Mouse (Mus musculus): ENCODE data around the gene Zfp940. TPM values are rescaled to one million over a fixed set of nuclear protein-coding genes. Genes with fewer than 3 reads are reported as not detected.

The Zfp940 gene
- total RNA-seq (2012; rRNA removed) (10.9 and 12.6 TPM in 2 replicates), total RNA-seq (2014; rRNA removed) (16.5 and 19.7 TPM in 2 replicates), polyA plus RNA-seq (2012; ENCODE audit: insufficient read length, low read depth) (13.3 and 16.3 TPM in 2 replicates)

- Histone ChIP-seq H3K27me3 (replicated peaks) (no peaks in the 10 kb centered on the region), H3K4me3 (replicated peaks in 1 of 3; ENCODE audit: low read depth in 2 of 3, low read length in 2 of 3, poor library complexity in 1 of 3) (peak within 1 kb of the TSS; percentile 69 to 93 (median 84)), H3K79me2 (replicated peaks; ENCODE audit: control insufficient read depth, extremely low read depth, insufficient read depth, poor library complexity, severe bottlenecking) (peaks cover 15% of the 10 kb centered on the region), H3K4me2 (ENCODE audit: insufficient read depth, low read depth, poor library complexity, severe bottlenecking) (peak within 1 kb of the TSS; percentile 89), H3K9me3 (replicated peaks; ENCODE audit: low read length) (peaks cover 7% of the 10 kb centered on the region), H3K4me1 (ENCODE audit: control insufficient read depth in 1 of 2, insufficient read depth in 2 of 2) (peaks cover 0 to 5% of the 10 kb centered on the region in 2 experiments; a peak in 1 of 4 replicates), H3K27ac (ENCODE audit: insufficient read depth, low read depth) (peak within 1 kb of the TSS; percentile 2; the same call in 1 of the 2 replicates), H3K9ac (ENCODE audit: insufficient read depth, low read depth) (peak within 1 kb of the TSS; percentile 39; the same call in 1 of the 2 replicates), H3K36me3 (replicated peaks in 1 of 2; ENCODE audit: control insufficient read depth in 1 of 2, insufficient read depth in 1 of 2, low read length in 1 of 2) (peaks cover 5 to 32% of the 10 kb centered on the region in 2 experiments)
- in situ Hi-C loops (cut with MboI; ENCODE audit: low pct_ligation_motif_present, low pct_unique_long_range_greater_than_20kb, low sequenced_read_pairs) = no loop called here
- peak; percentile 95 for DNase-seq (ENCODE audit: extremely low read depth)
- dilution Hi-C loops (cut with MboI; ENCODE audit: extremely low pct_ligation_motif_present, extremely low pct_unique_long_range_greater_than_20kb, low sequenced_read_pairs) = no loop called here
- peak; percentile 44; the same call in 1 of the 2 replicates for TF ChIP-seq TCF12 (IDR thresholded peaks at IDR 0.05; ENCODE audit: low read depth, low read length)
- TF ChIP-seq E2F4 (IDR thresholded peaks at IDR 0.05; ENCODE audit: insufficient replicate concordance, low read depth, low read length) = peak; percentile 49; the same call in 1 of the 2 replicates
- no peak for TF ChIP-seq ETS1 (conservative IDR thresholded peaks at IDR 0.05; ENCODE audit: low read depth, low read length)
- no peak for TF ChIP-seq POLR2AphosphoS2 (IDR thresholded peaks at IDR 0.05; ENCODE audit: low read depth, low read length)
- peak; percentile 99 for TF ChIP-seq HCFC1 (IDR thresholded peaks at IDR 0.05; ENCODE audit: low read depth, low read length)
- no peak for TF ChIP-seq ZKSCAN1 (IDR thresholded peaks at IDR 0.05; ENCODE audit: borderline replicate concordance, low read depth, low read length)
- peak; percentile 70 for TF ChIP-seq NELFE (IDR thresholded peaks at IDR 0.05; ENCODE audit: low read depth, low read length)
- TF ChIP-seq ELF1 (IDR thresholded peaks at IDR 0.05; ENCODE audit: low read depth, low read length) = peak; percentile 84
- peak; percentile 58; the same call in 1 of the 2 replicates for TF ChIP-seq MYC (IDR thresholded peaks at IDR 0.05; ENCODE audit: low read depth, low read length)
- peak; percentile 41; the same call in 1 of the 2 replicates for TF ChIP-seq GABPA (IDR thresholded peaks at IDR 0.05; ENCODE audit: insufficient replicate concordance, low read depth, low read length)
- peak; percentile 24; the same call in 1 of the 2 replicates for TF ChIP-seq ZMIZ1 (IDR thresholded peaks at IDR 0.05; ENCODE audit: low read depth, low read length)
- no peak for TF ChIP-seq ZNF384 (IDR thresholded peaks at IDR 0.05; ENCODE audit: low read depth, low read length)
- 0 out of 2 replicates have a peak, but pooled peaks have one; percentile 14 for TF ChIP-seq MEF2A (IDR thresholded peaks at IDR 0.05; ENCODE audit: borderline replicate concordance, low read depth, low read length)
- TF ChIP-seq EP300 (IDR thresholded peaks at IDR 0.05; ENCODE audit: low read length) = 0 out of 2 replicates have a peak, but pooled peaks have one; percentile 6
- TF ChIP-seq CTCF (conservative IDR thresholded peaks at IDR 0.05 in 1 of 2, IDR thresholded peaks at IDR 0.05 in 1 of 2; ENCODE audit: low read depth in 2 of 2, low read length in 2 of 2) = no peak
- TF ChIP-seq BHLHE40 (IDR thresholded peaks at IDR 0.05; ENCODE audit: low read depth, low read length) = peak; percentile 15; the same call in 1 of the 2 replicates
- TF ChIP-seq MAZ (IDR thresholded peaks at IDR 0.05; ENCODE audit: low read depth, low read length) = no peak
- TF ChIP-seq IRF4 (IDR thresholded peaks at IDR 0.05; ENCODE audit: low read depth, low read length) = peak; percentile 15; the same call in 1 of the 2 replicates
- no peak for TF ChIP-seq USF2 (conservative IDR thresholded peaks at IDR 0.05; ENCODE audit: low read depth, low read length)
- no peak for TF ChIP-seq JUN (IDR thresholded peaks at IDR 0.05; ENCODE audit: insufficient read depth, low read depth, low read length)
- TF ChIP-seq KAT2A (IDR thresholded peaks at IDR 0.05; ENCODE audit: insufficient replicate concordance, low read length) = peak; percentile 91; the same call in 1 of the 2 replicates
- 0 out of 2 replicates have a peak, but pooled peaks have one; percentile 15 for TF ChIP-seq MAX (IDR thresholded peaks at IDR 0.05; ENCODE audit: low read length)
- TF ChIP-seq TBP (conservative IDR thresholded peaks at IDR 0.05; ENCODE audit: low read depth, low read length) = peak; percentile 84
- peak; percentile 58; the same call in 1 of the 2 replicates for TF ChIP-seq MXI1 (IDR thresholded peaks at IDR 0.05; ENCODE audit: low read depth, low read length)
- TF ChIP-seq CHD2 (IDR thresholded peaks at IDR 0.05; ENCODE audit: low read length) = peak; percentile 89
- TF ChIP-seq PAX5 (IDR thresholded peaks at IDR 0.05; ENCODE audit: low read length) = no peak
- peak; percentile 65; the same call in 1 of the 2 replicates for TF ChIP-seq SIN3A (IDR thresholded peaks at IDR 0.05; ENCODE audit: low read length)
- TF ChIP-seq POLR2A (IDR thresholded peaks at IDR 0.05; ENCODE audit: low read depth, low read length) = peak; percentile 88
- TF ChIP-seq SMC3 (IDR thresholded peaks at IDR 0.05; ENCODE audit: low read depth, low read length) = no peak
Observed at GRCm38 (mm10) chr7:29853219-29853842, at the start of gene Zfp940. Gene Zfp940, minus strand, starts transcription at chr7:29853669.
